Mouse (Mus musculus) liver, embryonic 14.5 days (tissue): Measurements from ENCODE around the gene Nav2. TPM values are rescaled to one million over a fixed set of nuclear protein-coding genes. Genes with fewer than 3 reads are reported as not detected.

Experiments used
- ATAC-seq: fragments of 200-750 bp; cut with Nextera tagmentation; 2 replicates; pipeline ENCODE4 v1.8.0; 2017; ENCODE audit warnings: moderate number of reproducible peaks, mild to moderate bottlenecking, moderate library complexity; ENCODE audit not compliant: insufficient read depth
- DNase-seq, 3 experiments: peaks; one replicate each; pipeline ENCODE4 v3.0.0-alpha.2; 2012 to 2013; ENCODE audit warnings: low read depth in 3 of 3, low spot score in 3 of 3
- H3K27ac ChIP-seq: fragments of 300-500 bp; sonication (generic); 2 replicates; pipeline ENCODE4 v1.5.1; 2014; ENCODE audit warnings: moderate library complexity, mild to moderate bottlenecking, control low read depth, inconsistent platforms
- H3K27me3 ChIP-seq: fragments of 300-500 bp; sonication (generic); 2 replicates; pipeline ENCODE4 v1.6.1; 2014; ENCODE audit warnings: mild to moderate bottlenecking, low read length, moderate library complexity; ENCODE audit not compliant: control insufficient read depth, insufficient read depth
- H3K36me3 ChIP-seq: fragments of 300-500 bp; sonication (generic); replicated peaks from 2 replicates; pipeline ENCODE4 v1.6.1; 2014; ENCODE audit warnings: low read depth; ENCODE audit not compliant: control insufficient read depth, insufficient read depth
- H3K4me1 ChIP-seq, 2 experiments: fragments of 200-500 bp in 1 of 2; fragments of 300-500 bp in 1 of 2; sonication (generic) in 1 of 2; replicated peaks; 2 replicates each; pipeline ENCODE4 v1.6.1; 2012 to 2014; ENCODE audit warnings: antibody characterized with exemption in 1 of 2, inconsistent platforms in 1 of 2, low read length in 1 of 2; ENCODE audit not compliant: control insufficient read depth in 2 of 2, insufficient read depth in 2 of 2
- H3K4me2 ChIP-seq: fragments of 300-500 bp; sonication (generic); 2 replicates; pipeline ENCODE4 v1.6.1; 2014; ENCODE audit warnings: low read depth, mild to moderate bottlenecking, control low read depth, moderate library complexity
- H3K4me3 ChIP-seq, 2 experiments: fragments of 200-500 bp in 1 of 2; fragments of 300-500 bp in 1 of 2; sonication (generic) in 1 of 2; 2 replicates each; pipeline ENCODE4 v1.5.1; 2012 to 2014; ENCODE audit warnings: low read depth in 2 of 2, low read length in 2 of 2, mild to moderate bottlenecking in 2 of 2, control low read depth in 1 of 2, inconsistent platforms in 1 of 2, moderate library complexity in 1 of 2; ENCODE audit not compliant: insufficient read depth in 1 of 2
- H3K9ac ChIP-seq: fragments of 300-500 bp; sonication (generic); replicated peaks from 2 replicates; pipeline ENCODE4 v1.6.1; 2014; ENCODE audit warnings: mild to moderate bottlenecking, control low read depth, moderate library complexity
- H3K9me3 ChIP-seq: fragments of 300-500 bp; sonication (generic); 2 replicates; pipeline ENCODE4 v1.6.1; 2016; ENCODE audit warnings: low read length, mixed read lengths; ENCODE audit not compliant: control insufficient read depth
- CTCF ChIP-seq: IDR thresholded peaks from 2 replicates; pipeline ENCODE4 v1.5.1; 2016; ENCODE audit warnings: antibody characterized with exemption, low read depth, control low read depth
- EP300 ChIP-seq: IDR thresholded peaks from 2 replicates; pipeline ENCODE4 v1.6.1; 2016; ENCODE audit warnings: antibody characterized with exemption, low read depth
- WGBS: fragments of 180-500 bp; shearing (Covaris S2); extraction: QIAGEN DNeasy Blood & Tissue Kit; methylation state at CpG from one replicate; pipeline ENCODE4 v1.1.7; 2014; ENCODE audit not compliant: insufficient replicate concordance; 5-methylcytosine and 5-hydroxymethylcytosine counted together
- polyA plus RNA-seq, 2 experiments: library from polyadenylated mRNA; depleted of rRNA in 1 of 2; stranded (reverse) in 1 of 2; unstranded in 1 of 2; fragments of >200 nt; fragmentation: Nextera tagmentation in 1 of 2; extraction: Ambion mirVana in 1 of 2; gene quantifications; 2 replicates each; pipeline versions ENCODE4 v1.2.1 to v1.2.3; 2012 to 2014

The Nav2 gene
- polyA plus RNA-seq, 2 experiments, result 1.5 to 1.6 TPM

GRCm38 (mm10) chr7:49468492-49469205 lies 560.1 kb downstream of the Nav2 start:
- no peaks in the 10 kb centered on the region for H3K36me3 ChIP-seq
- peaks cover 0 to 2% of the 10 kb centered on the region in 2 experiments; a peak in 2 of 4 replicates for H3K4me1 ChIP-seq
- no peak overlapping the region for H3K27ac ChIP-seq
- ATAC-seq, result no peak
- no peak overlapping the region for H3K9ac ChIP-seq
- H3K9me3 ChIP-seq, result no peaks in the 10 kb centered on the region
- no peak for DNase-seq
- H3K27me3 ChIP-seq, result no peaks in the 10 kb centered on the region
- H3K4me2 ChIP-seq, result no peak overlapping the region
- 51% methylated on average over 8 of the region's 8 CpGs for WGBS
- H3K4me3 ChIP-seq, result no peak overlapping the region
- TF ChIP-seq CTCF, result no peak
- no peak for TF ChIP-seq EP300

- Histone ChIP-seq H3K4me1 (peaks cover 0 to 6% of the 10 kb centered on the region in 2 experiments; a peak in 2 of 4 replicates), H3K4me3 (no peak overlapping the region), H3K27me3 (no peaks in the 10 kb centered on the region), H3K36me3 (no peaks in the 10 kb centered on the region), H3K9ac (no peak overlapping the region), H3K27ac (no peak overlapping the region), H3K4me2 (no peak overlapping the region), H3K9me3 (no peaks in the 10 kb centered on the region)
- ATAC-seq (no peak), DNase-seq (no peak)
- 43% methylated on average over 3 of the region's 3 CpGs for WGBS
- TF ChIP-seq CTCF, result peak; percentile 74
- TF ChIP-seq EP300, result no peak
Observed at GRCm38 (mm10) chr7:49471278-49471677, 562.8 kb downstream of the Nav2 start.

- Histone ChIP-seq H3K4me2 (no peak overlapping the region), H3K4me3 (no peak overlapping the region), H3K27me3 (no peaks in the 10 kb centered on the region), H3K9me3 (no peaks in the 10 kb centered on the region), H3K4me1 (peaks cover 0 to 7% of the 10 kb centered on the region in 2 experiments; a peak in 2 of 4 replicates), H3K9ac (no peak overlapping the region), H3K36me3 (no peaks in the 10 kb centered on the region), H3K27ac (no peak overlapping the region)
- TF ChIP-seq EP300 (no peak), CTCF (no peak)
- 51% methylated on average over 6 of the region's 6 CpGs for WGBS
- ATAC-seq, result no peak
- DNase-seq, result no peak
Observed at GRCm38 (mm10) chr7:49475282-49475681, 566.8 kb downstream of the Nav2 start.

- peaks cover 0 to 7% of the 10 kb centered on the region in 2 experiments; a peak in 2 of 4 replicates for H3K4me1 ChIP-seq
- H3K4me3 ChIP-seq, result no peak overlapping the region
- WGBS, result 63% methylated on average over 8 of the region's 8 CpGs
- H3K9me3 ChIP-seq, result no peaks in the 10 kb centered on the region
- H3K9ac ChIP-seq, result no peak overlapping the region
- H3K36me3 ChIP-seq, result no peaks in the 10 kb centered on the region
- no peak overlapping the region for H3K27ac ChIP-seq
- TF ChIP-seq CTCF (no peak), EP300 (no peak)
- H3K4me2 ChIP-seq, result no peak overlapping the region
- DNase-seq, result no peak
- ATAC-seq, result no peak
- H3K27me3 ChIP-seq, result no peaks in the 10 kb centered on the region
Observed at GRCm38 (mm10) chr7:49476163-49476562, 567.6 kb downstream of the Nav2 start.

GRCm38 (mm10) chr7:49476666-49477065 lies 568.1 kb downstream of the Nav2 start:
- no peak overlapping the region for H3K4me3 ChIP-seq
- H3K9me3 ChIP-seq, result no peaks in the 10 kb centered on the region
- H3K4me2 ChIP-seq, result no peak overlapping the region
- H3K9ac ChIP-seq, result no peak overlapping the region
- H3K36me3 ChIP-seq, result no peaks in the 10 kb centered on the region
- no peak overlapping the region for H3K27ac ChIP-seq
- peaks cover 0 to 7% of the 10 kb centered on the region in 2 experiments; a peak in 2 of 4 replicates for H3K4me1 ChIP-seq
- ATAC-seq, result no peak
- TF ChIP-seq EP300 (no peak), CTCF (peak; percentile 62)
- no peaks in the 10 kb centered on the region for H3K27me3 ChIP-seq
- 30% methylated on average over 5 of the region's 5 CpGs for WGBS
- no peak for DNase-seq
